Mouse (Mus musculus) cerebellum, postnatal 4 days (tissue): ENCODE results near the gene Gm3020.
"Not testable (repeated sequence)": the region's sequence is repeated elsewhere in the genome, so short reads cannot be mapped to it uniquely, and the experiment has no call there.

ENCODE experiments used
- DNase-seq, 2 experiments: peaks; one replicate each; pipeline ENCODE4 v3.0.0; 2022; ENCODE audit warnings: low spot score in 2 of 2, mixed read lengths in 1 of 2

Gm3020 gene

GRCm38 (mm10) chr14:3651730-3652129, at the start of gene Gm3020:
TSS of gene Gm3020 (plus strand) at chr14:3652030.
- not testable (repeated sequence) for DNase-seq

DNA sequence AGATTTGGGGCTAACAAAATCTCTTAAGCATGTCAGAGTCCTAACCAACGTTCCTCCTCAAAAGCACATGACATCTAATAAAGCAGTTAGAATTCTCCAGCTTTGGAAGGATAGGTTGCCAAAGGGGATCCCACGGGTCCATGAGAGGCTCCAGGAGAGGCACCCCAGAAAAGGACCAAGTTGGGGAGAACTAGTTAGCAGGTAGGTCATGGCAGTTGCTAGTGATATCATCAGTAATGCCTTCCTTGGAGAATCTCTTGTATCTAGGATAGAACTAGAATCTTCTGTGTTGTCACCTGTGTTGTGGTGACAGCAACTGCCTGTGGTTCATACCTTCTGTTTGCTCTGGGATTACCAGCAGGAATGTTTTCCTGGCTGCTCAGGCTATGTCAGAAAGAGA, 17.6 kb upstream of the Gm3020 start, which contains the start of gene Gm3012:
Gene Gm3012 (plus strand): TSS at position 301 of the 400 bp plus-strand sequence.
- not testable (repeated sequence) for DNase-seq

DNA sequence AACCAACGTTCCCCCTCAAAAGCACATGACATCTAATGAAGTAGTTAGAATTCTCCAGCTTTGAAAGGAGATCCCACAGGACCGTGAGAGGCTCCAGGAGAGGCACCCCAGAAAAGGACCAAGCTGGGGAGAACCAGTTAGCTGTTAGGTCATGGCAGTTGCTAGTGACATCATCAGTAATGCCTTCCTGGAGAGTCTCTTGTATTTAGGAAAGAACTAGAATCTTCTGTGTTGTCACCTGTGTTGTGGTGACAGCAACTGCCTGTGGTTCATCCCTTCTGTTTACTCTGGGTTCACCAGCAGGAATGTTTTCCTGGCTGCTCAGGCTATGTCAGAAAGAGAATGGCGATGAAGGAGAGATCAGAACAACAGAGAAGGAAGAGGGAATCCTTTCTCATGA, 36.7 kb downstream of the Gm3020 start, which contains the start of gene Gm3043:
Gene Gm3043 (plus strand): TSS at position 301 of the 400 bp plus-strand sequence.
- not testable (repeated sequence) for DNase-seq
